Mouse (Mus musculus) ES-Bruce4 (cell line): ENCODE results near the gene Ccr7.

Source experiments
- CTCF ChIP-seq: IDR thresholded peaks from one replicate; pipeline ENCODE4 v1.8.1; 2011; ENCODE audit warnings: low read depth, low read length
- EP300 ChIP-seq: IDR thresholded peaks from 2 replicates; pipeline ENCODE4 v1.6.1; 2011; ENCODE audit warnings: low read depth, low read length; ENCODE audit not compliant: insufficient read depth
- POLR2A ChIP-seq: IDR thresholded peaks from one replicate; pipeline ENCODE4 v1.8.1; 2011; ENCODE audit warnings: low read length; ENCODE audit not compliant: insufficient read depth

GRCm38 (mm10) chr11:99118963-99119362, 35.9 kb downstream of the Ccr7 start:
- no peak for TF ChIP-seq POLR2A
- no peak for TF ChIP-seq EP300
- no peak for TF ChIP-seq CTCF
